Mouse (Mus musculus) CD4-positive naive resting alpha-beta T cell, adult 57 days (primary cell): ENCODE measurements around the gene Zfp472. TPM values are rescaled to one million over a fixed set of nuclear protein-coding genes. Genes with fewer than 3 reads are reported as not detected.

Source experiments
- total RNA-seq: library from RNA; stranded (reverse); gene quantifications from one replicate; pipeline ENCODE4 v1.2.4, GENCODE M21; 2023

Zfp472 gene
- 28.7 TPM for total RNA-seq

DNA sequence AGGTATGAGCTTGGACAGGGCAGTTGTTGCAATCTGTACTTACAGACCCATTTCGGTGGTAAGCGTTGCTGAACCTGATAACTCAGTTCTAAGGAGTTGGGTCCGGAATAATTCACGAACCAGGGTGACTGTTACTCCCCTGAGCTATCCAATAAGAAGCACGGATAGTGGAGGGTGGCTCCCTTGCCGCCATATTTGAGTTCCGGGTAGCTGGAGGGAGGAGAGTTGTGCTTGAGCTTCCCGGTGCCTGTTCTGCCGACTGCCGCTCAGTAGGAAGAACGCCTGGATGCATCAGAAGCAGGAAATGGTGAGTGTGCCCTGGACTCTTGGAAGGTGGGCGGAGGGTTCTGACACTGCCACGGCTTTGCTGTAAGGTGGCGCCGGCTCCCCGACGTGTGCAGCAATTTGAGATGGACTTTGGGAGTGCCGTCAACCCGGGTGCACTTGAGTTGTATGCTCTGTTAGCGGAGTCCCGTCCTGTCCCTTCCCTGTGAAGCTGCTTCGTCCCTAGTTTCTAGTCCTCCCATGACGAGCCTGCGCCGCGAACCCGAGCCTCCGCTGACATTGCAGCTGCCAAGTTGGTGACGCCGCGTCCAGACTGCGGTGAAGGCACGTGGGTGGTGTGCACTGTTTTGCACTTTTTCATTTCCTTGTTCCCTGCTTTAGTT lies at the start of gene Zfp472:
Zfp472 (plus strand) TSS at position 192 of the 668 bp plus-strand sequence.

DNA sequence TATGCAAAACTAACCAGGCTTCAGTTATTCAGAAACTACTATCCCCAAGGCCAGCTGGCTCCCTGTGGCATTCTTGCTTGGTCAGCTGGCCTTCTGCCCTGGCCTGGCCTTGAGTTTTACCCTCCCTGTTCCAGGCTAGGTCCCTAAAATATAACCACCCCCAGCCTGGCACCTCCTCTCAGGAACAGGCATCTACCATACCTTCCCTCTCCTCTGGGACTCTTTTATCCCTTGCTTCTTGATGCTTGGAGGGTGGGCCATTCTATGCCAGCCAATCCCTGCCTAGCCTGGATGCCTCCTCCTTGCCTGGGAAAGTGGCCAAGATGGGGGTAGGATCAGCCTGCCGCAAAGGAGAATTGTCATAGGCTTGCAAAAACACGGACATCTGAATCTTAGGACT lies 48.5 kb upstream of the Zfp472 start, which contains the start of gene Cyp4f14:
Cyp4f14 (minus strand) TSS at position 212 of the 400 bp plus-strand sequence.

DNA sequence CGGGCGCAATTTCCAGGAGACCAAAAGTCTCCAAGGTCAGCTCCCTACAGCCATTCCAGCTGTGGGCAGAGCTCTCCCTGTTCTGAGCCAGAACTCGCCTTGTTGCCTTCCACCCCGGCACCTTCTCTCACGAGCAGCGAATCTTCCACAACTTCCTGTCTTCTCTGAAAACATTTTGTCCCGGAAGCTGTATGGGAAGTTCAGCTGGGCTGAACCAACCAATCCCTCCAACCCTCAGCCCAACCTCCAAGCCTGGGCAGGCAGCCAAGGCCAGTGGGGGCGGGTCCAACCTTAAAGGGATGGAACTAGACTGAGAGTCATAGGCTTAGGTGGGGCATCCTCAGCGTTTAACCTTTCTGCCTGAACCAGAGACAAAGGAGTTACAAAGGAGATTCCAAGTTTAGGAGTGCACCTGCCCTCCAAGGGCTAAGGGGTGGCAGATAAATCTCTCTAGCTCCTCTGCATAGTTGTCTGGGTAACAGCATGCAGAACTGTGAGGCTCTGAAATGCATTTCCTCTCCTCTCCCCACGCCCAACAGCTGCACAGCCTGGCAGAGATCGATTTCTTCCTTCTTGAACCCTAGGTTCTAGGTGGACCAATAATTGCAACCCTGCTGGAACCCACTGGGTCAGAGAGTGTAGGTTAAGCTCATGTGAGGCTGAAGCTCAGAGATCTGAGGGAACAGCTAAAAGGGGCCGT lies 18.2 kb upstream of the Zfp472 start, which contains the start of gene Cyp4f13:
Cyp4f13 (minus strand) TSS at position 188 of the 700 bp plus-strand sequence.

DNA sequence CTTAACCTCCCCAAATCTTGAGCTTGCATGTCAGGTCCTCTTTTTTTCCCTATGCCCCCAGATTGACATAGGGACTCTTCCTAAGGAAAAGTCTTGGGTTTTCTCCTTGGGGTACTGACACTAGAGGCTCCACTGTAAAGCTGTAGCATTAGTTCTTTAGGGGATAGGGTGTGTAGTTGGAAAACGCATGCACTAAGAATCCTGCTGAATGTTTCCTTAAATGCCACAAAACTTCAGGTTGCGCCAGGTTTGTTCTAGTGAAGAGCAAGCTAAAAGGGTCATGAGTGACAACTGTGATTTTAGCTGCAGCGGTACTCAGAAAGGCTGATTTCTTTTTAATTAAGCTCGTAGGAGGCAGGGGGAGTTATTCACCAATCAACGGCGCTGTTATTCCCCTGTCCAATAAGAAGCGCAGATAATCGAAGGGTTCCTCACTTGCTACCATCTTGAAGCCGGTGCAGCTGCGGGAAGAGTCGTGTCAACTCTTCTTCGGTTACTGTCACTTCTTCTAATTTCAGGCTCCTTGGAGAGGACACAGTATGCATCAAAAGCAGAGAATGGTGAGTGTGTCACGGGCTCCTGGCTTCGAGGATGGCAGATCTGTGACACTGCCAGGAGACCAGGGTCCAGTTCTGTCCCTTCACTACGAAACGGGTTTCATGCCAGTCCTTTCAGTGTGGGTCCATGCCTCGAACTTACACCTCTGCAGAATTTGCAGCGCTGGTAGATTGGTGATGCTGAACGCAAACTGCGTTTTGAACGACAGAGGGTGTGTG lies 27.3 kb downstream of the Zfp472 start, which contains the start of gene Zfp952:
Zfp952 (plus strand) TSS at position 431 of the 776 bp plus-strand sequence.

Other genes starting within 250 kb of the Zfp472 start
- 104 TPM for gene Zfp871, start 177.5 kb upstream of the Zfp472 start, total RNA-seq
- gene Zfp811, start 155.9 kb upstream of the Zfp472 start, total RNA-seq, result 0.59 TPM
- 8.6 TPM for gene Zfp799, start 135.6 kb upstream of the Zfp472 start, total RNA-seq
- 1.4 TPM for gene Zfp870, start 74.2 kb upstream of the Zfp472 start, total RNA-seq
- gene Cyp4f14, start 48.5 kb upstream of the Zfp472 start, total RNA-seq, result not detected
- gene Cyp4f13, start 18.4 kb upstream of the Zfp472 start, total RNA-seq, result 77.7 TPM
- 14.1 TPM for gene Zfp952, start 27.3 kb downstream of the Zfp472 start, total RNA-seq
- 2.7 TPM for gene Zfp763, start 67.6 kb downstream of the Zfp472 start, total RNA-seq
- not detected for gene 4921501E09Rik, start 102.2 kb downstream of the Zfp472 start, total RNA-seq
- 8.2 TPM for gene Zfp563, start 123.5 kb downstream of the Zfp472 start, total RNA-seq
- gene Morc2b, start 173.9 kb downstream of the Zfp472 start, total RNA-seq, result not detected
- gene Olfr55, start 202.6 kb downstream of the Zfp472 start, total RNA-seq, result not detected
- not detected for gene Olfr239, start 225.5 kb downstream of the Zfp472 start, total RNA-seq